Mouse (Mus musculus) C3H10T1/2 (cell line): Measurements from ENCODE around the gene Gemin4. TPM values are rescaled to one million over a fixed set of nuclear protein-coding genes. Genes with fewer than 3 reads are reported as not detected.

Experiments used
- polyA plus RNA-seq, 2 experiments: library from polyadenylated mRNA; unstranded; fragments of >200 nt; fragmentation: generic; extraction: Trizol; gene quantifications; one replicate each; pipeline ENCODE4 v1.2.1; 2012; ENCODE audit warnings: missing spikeins in 2 of 2

Gemin4 gene
- 10 to 100 TPM in 1 of 2 experiments, 1 to 10 TPM in 1; 9.5 to 18.3 TPM for polyA plus RNA-seq

GRCm38 (mm10) chr11:76217390-76217800, at the start of gene Gemin4, which contains the start of gene Dbil5:
TSS of gene Gemin4 (minus strand) at chr11:76217664.
TSS of gene Dbil5 (plus strand) at chr11:76217608.

DNA sequence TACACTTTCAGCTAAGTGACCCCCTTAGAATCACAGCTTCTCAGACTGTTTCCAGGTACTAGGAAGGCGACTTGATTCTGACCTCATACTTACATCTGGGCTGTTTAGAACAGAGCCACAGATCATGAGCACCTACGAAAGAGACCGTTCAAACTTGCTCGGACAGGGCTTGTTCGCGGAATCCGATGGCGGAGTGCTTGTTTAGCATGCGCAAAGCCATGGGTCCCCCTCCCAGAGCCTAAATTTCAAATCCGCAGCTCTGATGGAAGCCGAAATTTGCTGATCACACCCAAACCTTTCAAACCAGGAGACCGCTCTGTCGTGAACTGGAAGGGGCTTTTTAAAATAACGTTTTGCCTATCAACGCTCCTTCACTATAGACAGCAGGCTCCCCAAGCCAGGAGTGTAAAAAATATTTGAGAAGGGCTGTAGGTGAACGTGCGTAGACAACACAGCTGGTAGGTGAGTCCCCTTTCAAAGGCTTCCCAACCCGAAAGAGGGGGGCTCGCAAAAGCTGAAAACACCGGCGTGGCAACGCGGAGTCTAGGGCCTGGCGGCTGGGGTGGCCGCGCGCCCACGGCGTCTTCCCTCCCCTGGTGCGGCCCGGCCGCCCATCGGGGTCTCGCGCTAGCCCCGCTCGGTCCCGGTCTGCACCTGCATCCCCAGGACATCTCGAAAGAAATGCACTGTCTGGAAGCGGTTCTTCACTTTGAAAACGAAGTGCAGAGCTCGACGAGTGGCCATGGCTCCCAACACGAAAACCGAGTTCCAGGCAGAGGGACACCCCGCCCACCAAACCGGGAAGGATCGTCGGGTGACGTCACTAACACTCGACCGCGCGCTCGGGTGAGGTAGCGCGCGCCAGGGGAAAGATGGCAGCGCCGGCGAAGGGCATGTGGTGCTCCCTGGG, 25.7 kb upstream of the Gemin4 start, which contains the start of the genes Mrm3 and Glod4:
Gene Mrm3, plus strand, starts transcription at position 815 of the 910 bp plus-strand sequence.
Gene Glod4, minus strand, starts transcription at position 825 of the 910 bp plus-strand sequence.

DNA sequence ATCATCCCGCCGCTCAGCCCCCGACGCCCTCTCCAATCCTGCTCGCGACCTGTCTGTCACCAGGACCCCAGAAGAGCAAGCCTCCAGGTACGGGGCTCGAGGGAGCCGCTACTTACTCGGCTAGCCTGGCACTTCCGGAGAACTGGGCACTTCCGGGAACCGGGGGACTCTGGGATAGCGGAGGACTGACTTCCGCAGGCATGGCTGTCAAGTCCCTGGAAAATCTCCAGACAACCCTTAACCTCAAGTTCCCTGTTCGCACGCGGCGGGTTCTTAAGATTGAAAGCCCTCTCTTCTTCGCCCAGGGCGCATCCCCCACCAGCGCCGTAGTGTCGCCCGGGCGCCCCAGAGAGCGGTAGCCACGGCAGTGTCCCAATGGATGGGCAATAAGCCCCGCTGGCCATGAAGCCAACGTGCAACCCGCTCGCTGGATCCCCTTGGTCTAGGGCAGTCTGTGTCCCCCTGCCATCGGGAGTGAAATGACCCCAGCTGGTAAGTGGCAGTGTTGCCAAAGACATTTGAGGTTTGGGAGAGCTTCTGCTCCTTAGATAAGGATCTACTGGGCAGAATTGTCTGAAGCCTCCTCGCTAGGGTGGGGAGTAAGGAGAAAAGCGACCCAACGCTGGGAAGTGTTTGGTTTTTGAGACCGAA, 37.8 kb downstream of the Gemin4 start, which contains the start of the genes Vps53 and Fam57a:
Gene Vps53, minus strand, starts transcription at position 153 of the 651 bp plus-strand sequence.
Gene Fam57a, plus strand, starts transcription at position 177 of the 651 bp plus-strand sequence.

Other genes starting within 250 kb of the Gemin4 start
- gene 1700016K19Rik, start 217.8 kb downstream of the Gemin4 start, polyA plus RNA-seq = not detected
- gene Rflnb, start 189.9 kb downstream of the Gemin4 start, polyA plus RNA-seq = 1 to 10 TPM; 5.2 to 6.4 TPM
- gene Vps53, start 38.0 kb downstream of the Gemin4 start, polyA plus RNA-seq = 10 to 100 TPM; 24.0 to 44.0 TPM
- 10 to 100 TPM in 1 of 2 experiments, 1 to 10 TPM in 1; 8.1 to 11.1 TPM for gene Fam57a, start 38.0 kb downstream of the Gemin4 start, polyA plus RNA-seq
- under 1 TPM; 0.42 to 0.44 TPM for gene Dbil5, start 56 bp downstream of the Gemin4 start, polyA plus RNA-seq
- 10 to 100 TPM in 1 of 2 experiments, 1 to 10 TPM in 1; 9.2 to 17.7 TPM for gene Mrm3, start 26.1 kb upstream of the Gemin4 start, polyA plus RNA-seq
- 10 to 100 TPM; 22.9 to 77.1 TPM for gene Glod4, start 26.1 kb upstream of the Gemin4 start, polyA plus RNA-seq
- gene Nxn, start 181.5 kb upstream of the Gemin4 start, polyA plus RNA-seq = 10 to 100 TPM; 32.1 to 84.5 TPM
- gene Timm22, start 189.3 kb upstream of the Gemin4 start, polyA plus RNA-seq = 100 to 1,000 TPM in 1 of 2 experiments, 10 to 100 TPM in 1; 92.1 to 113 TPM